Mouse (Mus musculus) testis, adult 2 months (tissue): Measurements from ENCODE around the gene Mlxipl.

Experiments used
- CTCF ChIP-seq: fragments of 200-500 bp; IDR thresholded peaks from 2 replicates; pipeline ENCODE4 v1.5.1; 2012; ENCODE audit warnings: low read depth, mild to moderate bottlenecking, inconsistent platforms, low read length, moderate library complexity; ENCODE audit not compliant: control insufficient read depth, insufficient read depth, insufficient replicate concordance
- POLR2A ChIP-seq: fragments of 200-500 bp; IDR thresholded peaks from 2 replicates; pipeline ENCODE4 v1.6.1; 2012; ENCODE audit warnings: low read depth, mild to moderate bottlenecking, inconsistent platforms, low read length, moderate library complexity; ENCODE audit not compliant: control insufficient read depth

- no peak for TF ChIP-seq CTCF
- no peak for TF ChIP-seq POLR2A
Measured at GRCm38 (mm10) chr5:135075655-135076054, 14.0 kb upstream of the Mlxipl start.
